Comparison of ENCODE assay signal across 24 mouse cellular contexts in the genomic region with DNA sequence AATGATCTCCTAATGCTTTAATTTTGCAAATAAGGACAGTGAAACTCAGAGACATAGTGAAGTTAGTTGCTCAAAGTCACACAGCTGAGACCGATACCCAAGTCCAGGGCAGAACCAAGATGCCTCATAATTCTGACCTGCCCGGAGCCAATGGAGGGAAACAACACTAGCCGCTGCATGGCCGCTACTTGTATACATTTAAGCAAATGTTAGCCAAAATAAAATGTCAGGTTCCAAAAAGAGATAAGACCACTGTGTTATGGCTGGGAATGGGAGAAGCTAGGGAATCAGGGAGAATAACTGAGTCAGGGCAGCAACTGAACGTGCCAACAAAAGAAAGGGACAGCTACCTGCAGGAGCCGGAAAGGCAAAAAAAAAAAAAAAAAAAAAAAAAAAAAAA.
DNase-seq lines count a peak whose midpoint lies in the region; ATAC-seq lines count a peak whose summit lies in the region.
"Had no signal": no experiment of that assay in that cellular context is flagged by ENCODE, and none has a peak within 500 bp of the region (broad histone marks: within the 10 kb centered on the region; RNA-seq: fewer than 3 reads in every experiment).

No protein-coding gene starts in this region.

- no peak for ATAC-seq in heart, embryonic 11.5 days (replicated peaks; ENCODE audit: insufficient number of reproducible peaks, low FRiP score, low TSS enrichment)
- no peak for ATAC-seq in midbrain, embryonic 11.5 days (ENCODE audit: low FRiP score)
- ATAC-seq in midbrain, embryonic 13.5 days, result no peak
- ATAC-seq: activated CD4-positive, CD25-positive, alpha-beta regulatory T cell, adult 4 months; CD4-positive, CD25-positive, alpha-beta regulatory T cell, adult 4 months; forebrain, embryonic 13.5 days; forebrain, embryonic 15.5 days; Patski had no signal

- no peaks in the 10 kb centered on the region for H3K27me3 ChIP-seq in heart, embryonic 11.5 days (ENCODE audit: control insufficient read depth, insufficient read depth, low read length)
- H3K27me3 ChIP-seq in midbrain, embryonic 11.5 days (ENCODE audit: control insufficient read depth, insufficient read depth, low read length), result no peaks in the 10 kb centered on the region
- no peaks in the 10 kb centered on the region for H3K27me3 ChIP-seq in midbrain, embryonic 13.5 days
- H3K27me3 ChIP-seq: CH12.LX; embryonic facial prominence, embryonic 12.5 days; forebrain, embryonic 13.5 days; forebrain, embryonic 15.5 days; Patski had no signal

- H3K4me3 ChIP-seq in heart, embryonic 11.5 days (ENCODE audit: low read depth, low read length), result no peak overlapping the region
- no peak overlapping the region for H3K4me3 ChIP-seq in midbrain, embryonic 11.5 days (ENCODE audit: low read depth, low read length)
- H3K4me3 ChIP-seq in midbrain, embryonic 13.5 days (replicated peaks), result no peak overlapping the region
- H3K4me3 ChIP-seq: embryonic facial prominence, embryonic 10.5 days; embryonic facial prominence, embryonic 12.5 days; forebrain, embryonic 13.5 days; forebrain, embryonic 15.5 days had no signal

- H3K9ac ChIP-seq in heart, embryonic 11.5 days (ENCODE audit: low read depth, low read length), result no peak overlapping the region
- no peak overlapping the region for H3K9ac ChIP-seq in midbrain, embryonic 11.5 days (ENCODE audit: low read length)
- no peak overlapping the region for H3K9ac ChIP-seq in midbrain, embryonic 13.5 days (replicated peaks)
- H3K9ac ChIP-seq: embryonic facial prominence, embryonic 12.5 days; forebrain, embryonic 13.5 days; forebrain, embryonic 15.5 days had no signal

- H3K36me3 ChIP-seq in heart, embryonic 11.5 days (ENCODE audit: control insufficient read depth, insufficient read depth, low read length), result no peaks in the 10 kb centered on the region
- H3K36me3 ChIP-seq in midbrain, embryonic 11.5 days (ENCODE audit: control insufficient read depth, insufficient read depth, low read length), result no peaks in the 10 kb centered on the region
- H3K36me3 ChIP-seq in midbrain, embryonic 13.5 days, result no peaks in the 10 kb centered on the region
- H3K36me3 ChIP-seq: embryonic facial prominence, embryonic 10.5 days; embryonic facial prominence, embryonic 12.5 days; forebrain, embryonic 15.5 days; G1E had no signal

- H3K27ac ChIP-seq in heart, embryonic 11.5 days (ENCODE audit: low read depth, low read length), result no peak overlapping the region
- H3K27ac ChIP-seq in midbrain, embryonic 11.5 days (ENCODE audit: low read depth, low read length), result no peak overlapping the region
- no peak overlapping the region for H3K27ac ChIP-seq in midbrain, embryonic 13.5 days
- H3K27ac ChIP-seq: embryonic facial prominence, embryonic 10.5 days; embryonic facial prominence, embryonic 12.5 days; forebrain, embryonic 13.5 days; forebrain, embryonic 15.5 days had no signal

- H3K4me2 ChIP-seq in heart, embryonic 11.5 days, result no peak overlapping the region
- no peak overlapping the region for H3K4me2 ChIP-seq in midbrain, embryonic 11.5 days
- H3K4me2 ChIP-seq in midbrain, embryonic 13.5 days (replicated peaks), result no peak overlapping the region
- H3K4me2 ChIP-seq: embryonic facial prominence, embryonic 12.5 days; forebrain, embryonic 13.5 days; forebrain, embryonic 15.5 days had no signal

- H3K4me1 ChIP-seq in heart, embryonic 11.5 days (ENCODE audit: control insufficient read depth, insufficient read depth, low read length), result no peaks in the 10 kb centered on the region
- H3K4me1 ChIP-seq in midbrain, embryonic 11.5 days (ENCODE audit: control insufficient read depth, insufficient read depth, low read length), result no peaks in the 10 kb centered on the region
- peaks cover 11% of the 10 kb centered on the region; the same call in 1 of the 2 replicates for H3K4me1 ChIP-seq in midbrain, embryonic 13.5 days (replicated peaks)
- H3K4me1 ChIP-seq: embryonic facial prominence, embryonic 10.5 days; embryonic facial prominence, embryonic 12.5 days; forebrain, embryonic 13.5 days; forebrain, embryonic 15.5 days had no signal

- 87% methylated on average over 6 of the region's 6 CpGs for WGBS in heart, embryonic 11.5 days (ENCODE audit: insufficient replicate concordance)
- WGBS in midbrain, embryonic 11.5 days, result 90% methylated on average over 6 of the region's 6 CpGs
- WGBS in midbrain, embryonic 13.5 days, result 90% methylated on average over 6 of the region's 6 CpGs

- no peaks in the 10 kb centered on the region for H3K9me3 ChIP-seq in heart, embryonic 11.5 days (replicated peaks; ENCODE audit: control insufficient read depth, low read length)
- no peaks in the 10 kb centered on the region for H3K9me3 ChIP-seq in midbrain, embryonic 11.5 days (ENCODE audit: control insufficient read depth, low read length)
- no peaks in the 10 kb centered on the region for H3K9me3 ChIP-seq in midbrain, embryonic 13.5 days
- H3K9me3 ChIP-seq: embryonic facial prominence, embryonic 10.5 days; embryonic facial prominence, embryonic 12.5 days; forebrain, embryonic 13.5 days; forebrain, embryonic 15.5 days; G1E had no signal

- DNase-seq in heart, adult 11 months, result peak; percentile 55
- peak; percentile 56 for DNase-seq in midbrain, embryonic 11.5 days (ENCODE audit: low spot score, missing footprints)
- DNase-seq in thymus, postnatal 25 days, result peak; percentile 10
- no peak for DNase-seq in thymus, postnatal 14 days
- DNase-seq: adrenal gland, adult 8-10 months; adrenal gland, postnatal 14 days; adrenal gland, postnatal 36 days; B cell, adult 2 months; cerebellum, adult 11-12 months; cerebellum, adult 2 months; cerebellum, adult 9-10 months; cerebellum, postnatal 10 days; cerebellum, postnatal 25 days had no signal
